Mouse (Mus musculus) CH12.LX (cell line): ENCODE data around the gene Skap1. TPM values are rescaled to one million over a fixed set of nuclear protein-coding genes. Genes with fewer than 3 reads are reported as not detected.

Source experiments
- DNase-seq: peaks from one replicate; pipeline ENCODE4 v3.0.0-alpha.2; 2013; ENCODE audit errors: extremely low read depth
- H3K27ac ChIP-seq: 2 replicates; pipeline ENCODE4 v1.5.1; 2012; ENCODE audit warnings: low read depth, mild to moderate bottlenecking, control low read depth, moderate library complexity; ENCODE audit not compliant: insufficient read depth
- H3K27me3 ChIP-seq: replicated peaks from 2 replicates; pipeline ENCODE3; 2012; ENCODE audit warnings: inconsistent platforms
- H3K36me3 ChIP-seq, 2 experiments: replicated peaks in 1 of 2; 2 replicates each; pipeline versions ENCODE3 to v1.6.1; 2012; ENCODE audit warnings: inconsistent platforms in 1 of 2, low read length in 1 of 2, mild to moderate bottlenecking in 1 of 2, mixed read lengths in 1 of 2, moderate library complexity in 1 of 2; ENCODE audit not compliant: control insufficient read depth in 1 of 2, insufficient read depth in 1 of 2
- H3K4me1 ChIP-seq, 2 experiments: 2 replicates each; pipeline ENCODE4 v1.6.1; 2012; ENCODE audit warnings: inconsistent platforms in 1 of 2, moderate library complexity in 1 of 2; ENCODE audit not compliant: insufficient read depth in 2 of 2, control insufficient read depth in 1 of 2
- H3K4me2 ChIP-seq: 2 replicates; pipeline ENCODE4 v1.6.1; 2012; ENCODE audit warnings: low read depth, mild to moderate bottlenecking, control low read depth; ENCODE audit not compliant: poor library complexity, insufficient read depth, severe bottlenecking
- H3K4me3 ChIP-seq, 3 experiments: fragments of 150-350 bp in 1 of 3; sonication (generic) in 1 of 3; replicated peaks in 1 of 3; 2 replicates each; pipeline versions ENCODE3 to v1.5.1; 2011 to 2012; ENCODE audit warnings: low read depth in 2 of 3, low read length in 2 of 3, mild to moderate bottlenecking in 2 of 3, moderate library complexity in 2 of 3, control low read depth in 1 of 3, improper control_type of control experiment in 1 of 3, inconsistent platforms in 1 of 3, mixed read lengths in 1 of 3; ENCODE audit not compliant: poor library complexity in 1 of 3
- H3K79me2 ChIP-seq: replicated peaks from 2 replicates; pipeline ENCODE4 v1.6.1; 2012; ENCODE audit warnings: mild to moderate bottlenecking, moderate library complexity; ENCODE audit not compliant: control insufficient read depth, poor library complexity, insufficient read depth, severe bottlenecking; ENCODE audit errors: extremely low read depth
- H3K9ac ChIP-seq: 2 replicates; pipeline ENCODE4 v1.6.1; 2012; ENCODE audit warnings: low read depth, mild to moderate bottlenecking, control low read depth, moderate library complexity; ENCODE audit not compliant: insufficient read depth
- H3K9me3 ChIP-seq: replicated peaks from 2 replicates; pipeline ENCODE3; 2012; ENCODE audit warnings: low read length, inconsistent platforms, mixed read lengths
- CHD1 ChIP-seq: IDR thresholded peaks from 2 replicates; pipeline ENCODE4 v1.6.1; 2012; ENCODE audit warnings: low read depth, low read length, improper control_type of control experiment, inconsistent platforms
- CHD2 ChIP-seq: IDR thresholded peaks from 2 replicates; pipeline ENCODE4 v1.6.1; 2011; ENCODE audit warnings: low read length, improper control_type of control experiment
- EP300 ChIP-seq: IDR thresholded peaks from 2 replicates; pipeline ENCODE4 v1.6.1; 2011; ENCODE audit warnings: low read length, improper control_type of control experiment
- ETS1 ChIP-seq: conservative IDR thresholded peaks from 2 replicates; pipeline ENCODE4 v1.6.1; 2012; ENCODE audit warnings: low read depth, mild to moderate bottlenecking, inconsistent platforms, low read length, improper control_type of control experiment, moderate library complexity
- HCFC1 ChIP-seq: IDR thresholded peaks from 2 replicates; pipeline ENCODE4 v1.6.1; 2012; ENCODE audit warnings: low read depth, mild to moderate bottlenecking, inconsistent platforms, low read length, improper control_type of control experiment
- KAT2A ChIP-seq: IDR thresholded peaks from 2 replicates; pipeline ENCODE4 v1.6.1; 2012; ENCODE audit warnings: low read length, improper control_type of control experiment, inconsistent platforms; ENCODE audit not compliant: insufficient replicate concordance
- MAFK ChIP-seq: IDR thresholded peaks from 2 replicates; pipeline ENCODE4 v1.6.1; 2011; ENCODE audit warnings: low read length, improper control_type of control experiment; ENCODE audit not compliant: insufficient replicate concordance
- MAZ ChIP-seq: IDR thresholded peaks from 2 replicates; pipeline ENCODE4 v1.6.1; 2012; ENCODE audit warnings: low read depth, mild to moderate bottlenecking, inconsistent platforms, low read length, improper control_type of control experiment, moderate library complexity
- MEF2A ChIP-seq: IDR thresholded peaks from 2 replicates; pipeline ENCODE4 v1.6.1; 2014; ENCODE audit warnings: low read depth, mild to moderate bottlenecking, inconsistent platforms, low read length, improper control_type of control experiment, borderline replicate concordance
- MXI1 ChIP-seq: IDR thresholded peaks from 2 replicates; pipeline ENCODE4 v1.6.1; 2011; ENCODE audit warnings: mild to moderate bottlenecking, low read depth, low read length, improper control_type of control experiment
- POLR2A ChIP-seq: IDR thresholded peaks from 2 replicates; pipeline ENCODE4 v1.6.1; 2011; ENCODE audit warnings: low read depth, mild to moderate bottlenecking, improper control_type of control experiment, low read length
- POLR2AphosphoS2 ChIP-seq: IDR thresholded peaks from 2 replicates; pipeline ENCODE4 v1.6.1; 2011; ENCODE audit warnings: low read depth, low read length, improper control_type of control experiment
- RAD21 ChIP-seq: IDR thresholded peaks from 2 replicates; pipeline ENCODE4 v1.6.1; 2011; ENCODE audit warnings: low read depth, mild to moderate bottlenecking, low read length, improper control_type of control experiment, moderate library complexity
- RCOR1 ChIP-seq: conservative IDR thresholded peaks from 2 replicates; pipeline ENCODE4 v1.6.1; 2012; ENCODE audit warnings: low read depth, mild to moderate bottlenecking, inconsistent platforms, low read length, improper control_type of control experiment
- SIN3A ChIP-seq: IDR thresholded peaks from 2 replicates; pipeline ENCODE4 v1.6.1; 2012; ENCODE audit warnings: low read length, improper control_type of control experiment, inconsistent platforms
- SMC3 ChIP-seq: IDR thresholded peaks from 2 replicates; pipeline ENCODE4 v1.6.1; 2011; ENCODE audit warnings: low read depth, low read length, improper control_type of control experiment
- TCF12 ChIP-seq: IDR thresholded peaks from 2 replicates; pipeline ENCODE4 v1.6.1; 2014; ENCODE audit warnings: low read depth, mild to moderate bottlenecking, inconsistent platforms, low read length, improper control_type of control experiment
- UBTF ChIP-seq: IDR thresholded peaks from 2 replicates; pipeline ENCODE4 v1.6.1; 2012; ENCODE audit warnings: low read depth, mild to moderate bottlenecking, inconsistent platforms, low read length, improper control_type of control experiment, moderate library complexity
- USF1 ChIP-seq: IDR thresholded peaks from 2 replicates; pipeline ENCODE4 v1.6.1; 2014; ENCODE audit warnings: low read depth, mild to moderate bottlenecking, inconsistent platforms, low read length, improper control_type of control experiment
- ZC3H11A ChIP-seq: IDR thresholded peaks from 2 replicates; pipeline ENCODE4 v1.6.1; 2012; ENCODE audit warnings: low read depth, mild to moderate bottlenecking, inconsistent platforms, low read length, improper control_type of control experiment
- dilution Hi-C: fragments of 300-500 bp; cut with MboI; formaldehyde crosslinking; loops from 2 replicates; pipeline ENCODE4 v1.14.3; 2020; ENCODE audit warnings: low sequenced_read_pairs; ENCODE audit not compliant: extremely low pct_unique_long_range_greater_than_20kb, extremely low pct_ligation_motif_present
- in situ Hi-C: fragments of 300-500 bp; cut with MboI; formaldehyde crosslinking; loops from 3 replicates; pipeline ENCODE4 v1.14.3; 2019; ENCODE audit warnings: low sequenced_read_pairs, low pct_ligation_motif_present, low pct_unique_long_range_greater_than_20kb, mixed read lengths
- polyA plus RNA-seq: library from polyadenylated mRNA; unstranded; fragments of >175 nt; gene quantifications from 2 replicates; pipeline ENCODE4 v1.2.1, GENCODE M21; 2012; ENCODE audit warnings: low read depth; ENCODE audit not compliant: insufficient read length
- total RNA-seq, 2 experiments: library from RNA; depleted of rRNA; stranded (reverse); fragments of 300-350 nt in 1 of 2; fragments of >200 nt in 1 of 2; gene quantifications; 2 replicates each; pipeline ENCODE4 v1.2.3; 2012 to 2014

Gene Skap1
- total and polyA plus RNA-seq, 3 experiments = not detected

GRCm38 (mm10) chr11:96596301-96596700, 131.9 kb downstream of the Skap1 start:
- Histone ChIP-seq H3K9me3 (no peaks in the 10 kb centered on the region), H3K4me2 (peak overlapping the region; percentile 91), H3K79me2 (no peaks in the 10 kb centered on the region), H3K9ac (peak overlapping the region; percentile 56), H3K4me3 (peak overlapping the region in 1 of 3 experiments; percentile 7), H3K36me3 (no peaks in the 10 kb centered on the region), H3K27ac (no peak overlapping the region), H3K27me3 (peaks cover 2% of the 10 kb centered on the region), H3K4me1 (peaks cover 0 to 7% of the 10 kb centered on the region in 2 experiments; a peak in 2 of 4 replicates)
- in situ Hi-C loops = no loop called here
- dilution Hi-C loops = no loop called here
- DNase-seq = no peak
- TF ChIP-seq POLR2AphosphoS2 (no peak), TCF12 (0 out of 2 replicates have a peak, but pooled peaks have one; percentile 1), ETS1 (no peak), MEF2A (no peak), MAZ (0 out of 2 replicates have a peak, but pooled peaks have one; percentile 49), ZC3H11A (no peak), SIN3A (0 out of 2 replicates have a peak, but pooled peaks have one; percentile 6)

DNA sequence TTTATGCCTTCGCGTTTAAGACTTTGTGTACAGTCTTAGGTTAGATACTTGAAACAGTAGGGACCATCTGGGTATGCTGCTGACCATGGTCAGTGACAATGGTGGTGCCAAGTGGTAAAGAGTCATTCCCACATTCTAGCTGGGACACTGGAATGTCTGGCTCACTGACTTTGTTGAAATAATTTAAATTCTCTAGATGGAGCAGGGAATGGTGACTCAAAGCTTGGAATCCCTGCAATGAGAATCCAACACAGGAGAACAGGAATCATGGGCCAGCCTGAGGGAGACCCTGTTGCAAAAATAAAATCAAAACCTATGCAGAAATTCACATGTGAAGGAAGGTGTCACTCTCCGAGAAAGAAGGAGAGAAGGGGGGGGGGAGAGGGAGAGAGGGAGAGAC, 138.4 kb downstream of the Skap1 start:
- H3K9ac ChIP-seq = no peak overlapping the region
- DNase-seq = no peak
- no peaks in the 10 kb centered on the region for H3K36me3 ChIP-seq
- no peaks in the 10 kb centered on the region for H3K79me2 ChIP-seq
- H3K4me2 ChIP-seq = no peak overlapping the region
- no peak for TF ChIP-seq RAD21
- no peak for TF ChIP-seq KAT2A
- no peak for TF ChIP-seq CHD2
- no peak for TF ChIP-seq POLR2A
- TF ChIP-seq EP300 = no peak
- TF ChIP-seq MAFK = no peak
- TF ChIP-seq HCFC1 = no peak
- TF ChIP-seq MXI1 = no peak
- TF ChIP-seq SIN3A = no peak
- TF ChIP-seq UBTF = no peak
- no peak for TF ChIP-seq USF1
- no peak for TF ChIP-seq SMC3
- no peak for TF ChIP-seq MAZ
- no peak for TF ChIP-seq RCOR1
- TF ChIP-seq CHD1 = no peak
- TF ChIP-seq, all 38 proteins: peak for 0
- H3K27me3 ChIP-seq = peaks cover 8% of the 10 kb centered on the region
- no peak overlapping the region for H3K27ac ChIP-seq
- H3K4me3 ChIP-seq = no peak overlapping the region
- no peaks in the 10 kb centered on the region for H3K9me3 ChIP-seq
- H3K4me1 ChIP-seq = peaks cover 2 to 7% of the 10 kb centered on the region in 2 experiments; a peak in 2 of 4 replicates
- dilution Hi-C loops = no loop called here
- in situ Hi-C loops = no loop called here
